Mouse (Mus musculus) myocyte (in vitro differentiated cells): Measurements from ENCODE around the gene Cracr2a.

Experiments used
- CEBPB ChIP-seq: IDR thresholded peaks from 2 replicates; pipeline ENCODE4 v1.6.1; 2011; ENCODE audit warnings: mild to moderate bottlenecking, moderate library complexity; ENCODE audit not compliant: poor library complexity, insufficient read depth, severe bottlenecking
- E2F4 ChIP-seq: IDR thresholded peaks from one replicate; pipeline ENCODE4 v1.6.1; 2011; ENCODE audit warnings: mild to moderate bottlenecking, control low read depth, moderate library complexity; ENCODE audit not compliant: insufficient read depth
- MAX ChIP-seq: IDR thresholded peaks from one replicate; pipeline ENCODE4 v1.6.1; 2011; ENCODE audit warnings: low read depth, mild to moderate bottlenecking, control low read depth
- MYOD1 ChIP-seq, 3 experiments: IDR thresholded peaks; one replicate each; pipeline ENCODE4 v1.6.1; 2011; ENCODE audit warnings: control low read depth in 2 of 3, low read depth in 2 of 3, mild to moderate bottlenecking in 2 of 3, moderate library complexity in 1 of 3; ENCODE audit not compliant: insufficient read length in 2 of 3, control insufficient read depth in 1 of 3
- MYOG ChIP-seq, 3 experiments: IDR thresholded peaks; one replicate each; pipeline ENCODE4 v1.6.1; 2011; ENCODE audit warnings: control low read depth in 2 of 3, low read depth in 2 of 3, mild to moderate bottlenecking in 2 of 3; ENCODE audit not compliant: insufficient read length in 2 of 3, control insufficient read depth in 1 of 3, insufficient read depth in 1 of 3
- POLR2A ChIP-seq: IDR thresholded peaks from one replicate; pipeline ENCODE4 v1.6.1; 2011; ENCODE audit warnings: low read depth, mild to moderate bottlenecking, control low read depth, moderate library complexity; ENCODE audit not compliant: insufficient read length
- POLR2AphosphoS2 ChIP-seq: IDR thresholded peaks from one replicate; pipeline ENCODE4 v1.6.1; 2011; ENCODE audit warnings: low read depth, control low read depth; ENCODE audit not compliant: insufficient read length
- REST ChIP-seq: IDR thresholded peaks from one replicate; pipeline ENCODE4 v1.6.1; 2011; ENCODE audit warnings: mild to moderate bottlenecking, control low read depth, moderate library complexity; ENCODE audit not compliant: insufficient read depth, insufficient read length
- SRF ChIP-seq: IDR thresholded peaks from one replicate; pipeline ENCODE4 v1.6.1; 2011; ENCODE audit warnings: low read depth; ENCODE audit not compliant: control insufficient read depth, insufficient read length
- TCF12 ChIP-seq: IDR thresholded peaks from one replicate; pipeline ENCODE4 v1.6.1; 2011; ENCODE audit warnings: mild to moderate bottlenecking, control low read depth; ENCODE audit not compliant: poor library complexity, insufficient read depth, severe bottlenecking
- TCF3 ChIP-seq: IDR thresholded peaks from one replicate; pipeline ENCODE4 v1.6.1; 2011; ENCODE audit warnings: low read depth, control low read depth; ENCODE audit not compliant: insufficient read length
- USF1 ChIP-seq: IDR thresholded peaks from one replicate; pipeline ENCODE4 v1.6.1; 2011; ENCODE audit warnings: low read depth, mild to moderate bottlenecking, control low read depth, moderate library complexity

DNA sequence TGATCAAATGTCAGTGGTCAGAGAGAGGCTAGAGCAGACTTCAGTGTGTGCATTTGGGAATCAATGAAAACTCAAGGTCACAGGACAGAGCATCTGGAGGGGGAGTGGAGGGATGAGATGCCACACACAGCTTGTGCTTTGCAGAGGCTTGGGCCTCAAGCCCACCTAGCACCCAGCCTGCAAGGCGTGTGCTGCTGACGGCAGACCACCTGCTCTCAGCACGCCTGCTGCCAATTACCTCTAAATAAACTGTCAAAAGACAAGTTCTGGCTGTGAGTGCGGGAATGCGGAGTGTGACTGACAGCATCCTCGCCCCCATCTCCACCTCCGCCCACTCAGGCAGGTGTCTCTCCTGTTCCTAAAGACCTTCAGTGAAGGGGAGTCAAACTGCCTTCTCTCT, 131.2 kb downstream of the Cracr2a start:
- TF ChIP-seq USF1 (no peak), CEBPB (no peak), POLR2A (no peak), MAX (no peak), E2F4 (no peak), TCF3 (no peak), TCF12 (no peak), MYOD1 (IDR thresholded peaks at IDR 0.05; ENCODE audit: control insufficient read depth in 1 of 3, insufficient read length in 2 of 3, low read depth in 2 of 3) (no peak), MYOG (IDR thresholded peaks at IDR 0.05; ENCODE audit: control insufficient read depth in 1 of 3, insufficient read depth in 1 of 3, insufficient read length in 2 of 3, low read depth in 2 of 3) (no peak), POLR2AphosphoS2 (no peak), REST (no peak), SRF (no peak)
